Mouse (Mus musculus): ENCODE measurements around the gene Dapk2. TPM values are rescaled to one million over a fixed set of nuclear protein-coding genes. Genes with fewer than 3 reads are reported as not detected.

Dapk2 gene
- 8.7 and 9.0 TPM in 2 replicates for polyA plus RNA-seq (2014; fragmentation: Nextera tagmentation; extraction: Ambion mirVana)

DNA sequence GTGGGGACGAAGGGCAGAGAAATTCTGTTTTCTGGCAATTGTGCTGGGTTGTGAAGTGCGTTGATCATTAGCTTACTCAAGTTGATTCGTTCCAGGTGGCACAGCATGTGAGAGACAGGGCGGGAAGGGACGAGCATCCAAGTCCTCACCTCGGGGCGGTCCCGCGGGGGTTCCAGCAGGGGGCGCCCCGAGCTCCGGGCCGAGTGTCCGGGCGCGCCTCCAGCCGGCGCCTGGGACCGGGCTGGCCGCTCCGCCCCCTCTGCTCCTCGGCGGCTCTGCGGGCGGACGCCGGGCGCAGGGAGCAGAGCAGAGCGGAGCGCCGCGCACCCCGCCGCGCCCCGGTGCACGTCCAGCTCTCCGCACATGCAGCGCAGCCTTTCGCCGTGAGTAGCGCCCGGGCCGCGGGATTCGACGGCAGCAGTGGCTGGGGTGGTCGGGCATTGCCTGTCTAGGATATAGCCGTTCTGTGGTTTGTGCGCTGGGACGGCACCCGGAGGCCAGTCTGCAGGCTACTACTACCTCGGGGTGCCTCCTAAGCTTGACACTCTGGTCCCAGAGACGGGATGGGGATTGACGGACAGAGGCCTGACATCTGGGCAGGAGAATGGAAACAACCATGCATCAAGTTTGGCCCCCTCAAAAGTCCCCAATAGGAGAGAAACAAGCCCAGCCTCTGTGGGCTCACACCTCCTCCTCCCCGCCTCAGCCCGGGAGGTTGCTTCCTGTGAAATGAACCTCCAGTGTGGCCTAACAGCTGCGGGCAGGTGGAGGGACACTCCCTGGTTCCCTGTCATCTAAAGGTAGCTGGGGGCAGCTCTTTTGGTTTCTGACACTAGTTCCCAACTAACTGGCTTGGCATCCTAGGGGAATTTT lies at the start of gene Dapk2:
Gene Dapk2, plus strand, starts transcription at position 266 of the 873 bp plus-strand sequence.
- H3K9ac ChIP-seq (ENCODE audit: low read length): peak within 1 kb of the TSS; percentile 51
- H3K27me3 ChIP-seq (ENCODE audit: control insufficient read depth, insufficient read depth, low read length): peaks cover 9% of the 10 kb centered on the region; the same call in 1 of the 2 replicates
- H3K4me3 ChIP-seq (ENCODE audit: low read depth, low read length): peak within 1 kb of the TSS; percentile 42
- no peaks in the 10 kb centered on the region for H3K36me3 ChIP-seq (ENCODE audit: control insufficient read depth, insufficient read depth, low read length)
- no peak within 1 kb of the TSS for H3K27ac ChIP-seq (ENCODE audit: low read depth, low read length)
- ATAC-seq (replicated peaks; ENCODE audit: low FRiP score) (peak; percentile 85), DNase-seq (ENCODE audit: low spot score) (peak; percentile 91)
- 3% methylated on average over 57 of the region's 58 CpGs for WGBS
- no peaks in the 10 kb centered on the region for H3K9me3 ChIP-seq (ENCODE audit: control insufficient read depth, low read length)
- H3K4me1 ChIP-seq (replicated peaks; ENCODE audit: control insufficient read depth, insufficient read depth, low read length): 0 out of 2 replicates have a peak, but pooled peaks cover 2% of the 10 kb centered on the region
- peak within 1 kb of the TSS; percentile 62 for H3K4me2 ChIP-seq (ENCODE audit: low read depth, low read length, severe bottlenecking)

GRCm38 (mm10) chr9:66109574-66109973 lies 48.4 kb upstream of the Dapk2 start:
- Histone ChIP-seq H3K9ac (ENCODE audit: low read length) (no peak overlapping the region), H3K36me3 (ENCODE audit: control insufficient read depth, insufficient read depth, low read length) (no peaks in the 10 kb centered on the region; the same call in 1 of the 2 replicates), H3K9me3 (ENCODE audit: control insufficient read depth, low read length) (no peaks in the 10 kb centered on the region), H3K27ac (ENCODE audit: low read depth, low read length) (no peak overlapping the region), H3K4me3 (ENCODE audit: low read depth, low read length) (no peak overlapping the region), H3K4me1 (replicated peaks; ENCODE audit: control insufficient read depth, insufficient read depth, low read length) (peaks cover 4% of the 10 kb centered on the region; the same call in 1 of the 2 replicates), H3K4me2 (ENCODE audit: low read depth, low read length, severe bottlenecking) (no peak overlapping the region), H3K27me3 (ENCODE audit: control insufficient read depth, insufficient read depth, low read length) (no peaks in the 10 kb centered on the region)
- ATAC-seq (replicated peaks; ENCODE audit: low FRiP score): no peak
- WGBS: 97% methylated on average over 1 of the region's 1 CpGs
- no peak for DNase-seq (ENCODE audit: low spot score)

DNA sequence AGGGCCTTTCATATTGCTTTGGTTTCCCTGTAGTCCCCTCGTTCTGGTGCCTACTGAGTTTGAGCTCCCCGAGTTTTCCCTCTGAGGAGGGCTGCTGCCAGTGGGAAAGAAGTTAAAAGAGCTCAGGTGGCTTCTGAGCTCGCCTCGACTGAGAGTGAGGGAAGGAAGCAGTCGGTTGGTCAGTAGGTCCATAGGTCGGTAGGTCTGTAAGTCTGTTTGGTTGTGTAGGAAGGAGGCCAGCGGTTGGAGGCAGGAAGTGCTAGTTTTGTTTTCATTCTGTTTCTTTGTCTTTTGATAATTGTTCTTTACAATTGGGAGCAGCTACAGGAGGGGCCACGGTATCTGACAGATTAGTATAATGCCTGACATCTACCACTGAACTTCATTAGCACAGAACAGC lies 47.9 kb upstream of the Dapk2 start:
- Histone ChIP-seq H3K27me3 (ENCODE audit: control insufficient read depth, insufficient read depth, low read length) (no peaks in the 10 kb centered on the region), H3K36me3 (ENCODE audit: control insufficient read depth, insufficient read depth, low read length) (no peaks in the 10 kb centered on the region; the same call in 1 of the 2 replicates), H3K9me3 (ENCODE audit: control insufficient read depth, low read length) (no peaks in the 10 kb centered on the region), H3K4me1 (replicated peaks; ENCODE audit: control insufficient read depth, insufficient read depth, low read length) (peaks cover 4% of the 10 kb centered on the region; the same call in 1 of the 2 replicates), H3K4me3 (ENCODE audit: low read depth, low read length) (no peak overlapping the region), H3K9ac (ENCODE audit: low read length) (no peak overlapping the region; the same call in 1 of the 2 replicates), H3K4me2 (ENCODE audit: low read depth, low read length, severe bottlenecking) (no peak overlapping the region), H3K27ac (ENCODE audit: low read depth, low read length) (peak overlapping the region; percentile 75)
- DNase-seq (ENCODE audit: low spot score) (no peak), ATAC-seq (replicated peaks; ENCODE audit: low FRiP score) (no peak)
- WGBS: 27% methylated on average over 8 of the region's 8 CpGs

DNA sequence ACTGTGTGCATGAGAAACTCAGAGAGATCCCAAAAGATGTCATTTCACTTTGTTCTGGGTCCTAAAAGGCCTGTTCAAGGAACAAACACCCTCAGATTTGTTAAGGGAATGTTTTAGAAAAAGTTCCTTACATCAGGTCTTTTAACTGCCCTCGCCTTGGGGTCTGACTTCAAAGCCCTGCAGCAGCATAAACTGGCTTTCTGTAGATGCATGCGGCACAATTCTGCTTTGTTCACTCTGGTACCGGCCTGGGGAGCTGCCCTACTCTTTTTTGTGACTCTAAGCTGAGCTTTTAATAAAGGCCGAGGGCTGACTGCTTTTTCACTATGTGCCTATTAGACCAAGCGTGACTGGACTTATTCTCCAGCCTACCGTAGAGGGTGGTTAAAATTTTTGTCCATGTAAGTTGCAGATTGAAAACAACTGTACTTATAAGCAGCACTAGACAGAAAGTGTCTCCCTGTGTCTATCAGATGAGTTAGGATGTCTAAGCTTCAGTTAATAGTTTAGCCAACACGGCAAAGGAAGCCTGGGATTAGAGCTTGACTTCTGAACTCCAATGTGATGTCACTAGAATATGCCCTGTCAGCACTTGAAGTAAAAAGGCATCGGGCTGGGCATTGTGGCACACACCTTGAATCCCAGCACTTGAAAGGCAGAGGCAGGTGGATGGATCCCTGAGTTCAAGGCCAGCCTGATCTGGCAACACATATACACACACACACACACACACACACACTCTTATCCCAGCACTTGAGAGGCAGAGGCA lies 47.2 kb upstream of the Dapk2 start:
- H3K36me3 ChIP-seq (ENCODE audit: control insufficient read depth, insufficient read depth, low read length): no peaks in the 10 kb centered on the region; the same call in 1 of the 2 replicates
- peaks cover 4% of the 10 kb centered on the region; the same call in 1 of the 2 replicates for H3K4me1 ChIP-seq (replicated peaks; ENCODE audit: control insufficient read depth, insufficient read depth, low read length)
- H3K27ac ChIP-seq (ENCODE audit: low read depth, low read length): peak overlapping the region; percentile 75
- ATAC-seq (replicated peaks; ENCODE audit: low FRiP score) (0 out of 2 replicates have a peak, but pooled peaks have one; percentile 21), DNase-seq (ENCODE audit: low spot score) (no peak)
- H3K27me3 ChIP-seq (ENCODE audit: control insufficient read depth, insufficient read depth, low read length): no peaks in the 10 kb centered on the region
- no peak overlapping the region for H3K4me2 ChIP-seq (ENCODE audit: low read depth, low read length, severe bottlenecking)
- H3K9me3 ChIP-seq (ENCODE audit: control insufficient read depth, low read length): no peaks in the 10 kb centered on the region
- 17% methylated on average over 8 of the region's 8 CpGs for WGBS
- H3K9ac ChIP-seq (ENCODE audit: low read length): no peak overlapping the region
- no peak overlapping the region for H3K4me3 ChIP-seq (ENCODE audit: low read depth, low read length)

DNA sequence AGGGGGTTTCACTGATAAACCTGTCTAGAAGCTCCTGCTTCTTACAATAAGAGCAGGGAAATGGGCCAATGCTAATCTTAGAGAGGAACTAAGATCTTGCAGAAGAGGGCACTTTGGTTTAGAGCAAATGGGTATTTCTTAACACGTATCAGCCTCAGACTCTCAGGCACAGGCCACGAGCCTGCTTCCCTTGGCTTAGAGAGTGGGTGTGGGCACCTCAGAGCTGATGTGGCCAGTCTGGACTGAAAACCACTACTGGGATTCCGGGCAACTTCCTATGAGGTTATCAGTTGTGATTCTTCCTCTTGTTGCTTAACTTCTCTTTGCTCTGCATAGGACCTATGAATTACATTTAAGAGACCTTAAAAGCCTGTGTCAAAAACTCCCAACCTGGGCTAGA lies 43.7 kb upstream of the Dapk2 start:
- Histone ChIP-seq H3K9ac (ENCODE audit: low read length) (no peak overlapping the region), H3K36me3 (ENCODE audit: control insufficient read depth, insufficient read depth, low read length) (no peaks in the 10 kb centered on the region; the same call in 1 of the 2 replicates), H3K27me3 (ENCODE audit: control insufficient read depth, insufficient read depth, low read length) (no peaks in the 10 kb centered on the region), H3K4me1 (replicated peaks; ENCODE audit: control insufficient read depth, insufficient read depth, low read length) (peaks cover 4% of the 10 kb centered on the region; the same call in 1 of the 2 replicates), H3K9me3 (ENCODE audit: control insufficient read depth, low read length) (no peaks in the 10 kb centered on the region), H3K4me2 (ENCODE audit: low read depth, low read length, severe bottlenecking) (no peak overlapping the region), H3K27ac (ENCODE audit: low read depth, low read length) (no peak overlapping the region), H3K4me3 (ENCODE audit: low read depth, low read length) (no peak overlapping the region)
- DNase-seq (ENCODE audit: low spot score): no peak
- 96% methylated on average over 3 of the region's 3 CpGs for WGBS
- ATAC-seq (replicated peaks; ENCODE audit: low FRiP score): no peak

- Histone ChIP-seq H3K27ac (ENCODE audit: low read depth, low read length) (no peak overlapping the region), H3K9me3 (ENCODE audit: control insufficient read depth, low read length) (no peaks in the 10 kb centered on the region), H3K36me3 (ENCODE audit: control insufficient read depth, insufficient read depth, low read length) (no peaks in the 10 kb centered on the region; the same call in 1 of the 2 replicates), H3K4me3 (ENCODE audit: low read depth, low read length) (no peak overlapping the region), H3K27me3 (ENCODE audit: control insufficient read depth, insufficient read depth, low read length) (no peaks in the 10 kb centered on the region), H3K9ac (ENCODE audit: low read length) (no peak overlapping the region), H3K4me1 (replicated peaks; ENCODE audit: control insufficient read depth, insufficient read depth, low read length) (no peaks in the 10 kb centered on the region), H3K4me2 (ENCODE audit: low read depth, low read length, severe bottlenecking) (no peak overlapping the region)
- ATAC-seq (replicated peaks; ENCODE audit: low FRiP score): no peak
- DNase-seq (ENCODE audit: low spot score): no peak
- 55% methylated on average over 8 of the region's 8 CpGs for WGBS
Measured at GRCm38 (mm10) chr9:66116890-66117289, 41.1 kb upstream of the Dapk2 start.

GRCm38 (mm10) chr9:66119498-66119897 lies 38.5 kb upstream of the Dapk2 start:
- Histone ChIP-seq H3K4me1 (replicated peaks; ENCODE audit: control insufficient read depth, insufficient read depth, low read length) (peaks cover 3% of the 10 kb centered on the region; the same call in 1 of the 2 replicates), H3K9ac (ENCODE audit: low read length) (no peak overlapping the region), H3K27me3 (ENCODE audit: control insufficient read depth, insufficient read depth, low read length) (no peaks in the 10 kb centered on the region), H3K27ac (ENCODE audit: low read depth, low read length) (no peak overlapping the region), H3K4me2 (ENCODE audit: low read depth, low read length, severe bottlenecking) (no peak overlapping the region), H3K4me3 (ENCODE audit: low read depth, low read length) (no peak overlapping the region), H3K36me3 (ENCODE audit: control insufficient read depth, insufficient read depth, low read length) (no peaks in the 10 kb centered on the region), H3K9me3 (ENCODE audit: control insufficient read depth, low read length) (no peaks in the 10 kb centered on the region)
- WGBS: 94% methylated on average over 2 of the region's 2 CpGs
- ATAC-seq (replicated peaks; ENCODE audit: low FRiP score): no peak
- DNase-seq (ENCODE audit: low spot score): no peak

GRCm38 (mm10) chr9:66120106-66120505 lies 37.9 kb upstream of the Dapk2 start:
- H3K36me3 ChIP-seq (ENCODE audit: control insufficient read depth, insufficient read depth, low read length): no peaks in the 10 kb centered on the region
- no peaks in the 10 kb centered on the region for H3K9me3 ChIP-seq (ENCODE audit: control insufficient read depth, low read length)
- WGBS: 91% methylated on average over 4 of the region's 4 CpGs
- H3K27ac ChIP-seq (ENCODE audit: low read depth, low read length): no peak overlapping the region
- H3K27me3 ChIP-seq (ENCODE audit: control insufficient read depth, insufficient read depth, low read length): no peaks in the 10 kb centered on the region
- no peak overlapping the region for H3K4me3 ChIP-seq (ENCODE audit: low read depth, low read length)
- H3K9ac ChIP-seq (ENCODE audit: low read length): no peak overlapping the region
- peaks cover 3% of the 10 kb centered on the region; the same call in 1 of the 2 replicates for H3K4me1 ChIP-seq (replicated peaks; ENCODE audit: control insufficient read depth, insufficient read depth, low read length)
- ATAC-seq (replicated peaks; ENCODE audit: low FRiP score): no peak
- no peak for DNase-seq (ENCODE audit: low spot score)
- no peak overlapping the region for H3K4me2 ChIP-seq (ENCODE audit: low read depth, low read length, severe bottlenecking)

Measured in forebrain, embryonic 11.5 days (tissue).